Mouse (Mus musculus): ENCODE results near the gene Fyttd1. TPM values are rescaled to one million over a fixed set of nuclear protein-coding genes. Genes with fewer than 3 reads are reported as not detected.

The Fyttd1 gene
- polyA plus RNA-seq (2012; rRNA removed) = 4.1 and 6.4 TPM in 2 replicates

DNA sequence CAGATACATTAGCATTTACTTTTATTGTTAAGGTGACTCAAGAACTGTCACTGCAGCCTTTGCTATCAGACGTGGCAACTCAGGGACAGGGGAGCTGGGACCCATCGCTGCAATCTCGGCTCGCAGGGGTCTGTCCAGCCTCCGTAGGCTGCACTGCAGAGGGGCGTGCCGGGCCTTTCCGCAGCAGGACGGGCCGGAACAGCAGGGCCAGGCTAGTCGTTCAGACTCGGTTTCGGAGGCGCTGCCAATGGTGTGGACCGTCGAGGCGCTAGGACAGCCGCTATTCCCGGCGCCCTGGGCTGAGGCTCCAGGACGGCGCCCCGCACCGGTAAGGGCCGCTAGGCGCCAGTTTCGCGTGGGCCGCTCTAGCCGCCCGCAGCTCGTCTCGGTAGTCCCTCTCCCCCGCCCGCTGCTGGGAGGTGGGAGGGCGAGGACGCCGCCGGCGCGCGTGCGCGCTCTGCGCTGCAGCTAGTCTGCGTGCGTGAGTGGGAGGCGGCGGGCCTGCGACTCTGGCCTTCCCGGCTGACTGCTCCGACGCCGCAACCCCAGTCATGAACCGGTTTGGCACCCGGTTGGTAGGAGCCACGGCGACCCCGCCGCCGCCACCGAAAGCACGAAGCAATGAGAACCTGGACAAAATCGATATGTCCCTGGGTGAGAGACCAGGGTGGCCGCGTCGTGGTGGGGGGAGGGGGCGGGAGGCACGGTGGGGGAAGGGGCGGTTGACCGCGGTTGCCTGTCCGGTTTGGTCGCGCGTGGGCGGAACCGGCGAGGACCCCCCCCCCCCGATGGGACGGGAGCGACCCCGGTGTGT is at the start of gene Fyttd1, which contains the start of gene Rubcn:
Gene Fyttd1, plus strand, starts transcription at position 158 of the 814 bp plus-strand sequence.
Gene Rubcn, minus strand, starts transcription at position 424 of the 814 bp plus-strand sequence.

DNA sequence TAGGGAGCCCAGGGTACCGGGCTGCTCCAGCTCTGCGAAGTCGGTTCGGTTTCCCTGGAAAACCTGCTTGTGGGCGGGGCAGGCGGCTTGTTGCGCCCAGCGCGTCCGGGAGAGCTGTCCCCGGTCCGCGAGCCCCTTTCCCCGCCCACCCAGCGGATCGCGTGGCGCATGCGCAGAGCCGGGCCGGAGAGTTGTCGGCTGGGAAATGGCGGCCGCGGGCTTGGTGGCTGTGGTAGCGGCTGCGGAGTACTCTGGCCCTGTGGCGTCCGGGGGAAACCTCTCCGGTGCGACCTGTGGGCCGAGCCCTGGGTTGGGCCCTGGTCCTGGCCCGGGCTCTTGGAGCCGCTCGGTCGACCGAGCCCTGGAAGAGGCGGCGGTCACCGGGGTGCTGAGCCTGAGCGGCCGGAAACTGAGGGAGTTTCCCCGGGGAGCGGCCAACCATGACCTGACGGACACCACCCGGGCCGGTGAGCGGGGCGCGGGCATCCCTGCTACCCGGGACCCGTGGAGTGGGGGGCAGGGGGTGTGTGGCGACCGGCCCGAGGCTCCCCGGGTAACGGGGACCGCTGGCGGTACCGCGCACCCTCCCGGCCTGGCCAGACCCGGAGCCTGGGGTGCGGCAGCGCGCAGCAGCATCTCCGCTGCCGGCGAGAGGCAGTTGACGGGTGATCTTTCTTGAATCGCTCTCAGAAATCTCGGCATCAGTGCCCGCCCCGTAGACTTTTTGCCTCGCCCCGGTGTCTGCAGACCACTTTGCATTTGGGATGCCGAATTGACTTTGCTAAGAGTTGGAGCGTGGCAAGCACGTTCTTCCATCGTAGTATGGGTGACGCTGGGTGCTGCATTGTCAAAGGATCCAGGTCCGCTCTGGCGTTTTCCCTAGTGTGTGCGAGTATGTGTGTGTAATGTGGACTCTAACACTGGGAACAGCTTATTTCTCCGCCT is 36.9 kb downstream of the Fyttd1 start, which contains the start of gene Lrch3:
Gene Lrch3, plus strand, starts transcription at position 164 of the 945 bp plus-strand sequence.

Other genes with a start within 250 kb of the Fyttd1 start
- gene Tnk2, start 233.6 kb upstream of the Fyttd1 start, polyA plus RNA-seq (2012; rRNA removed) = 145 and 152 TPM in 2 replicates
- gene Muc4, start 141.6 kb upstream of the Fyttd1 start, polyA plus RNA-seq (2012; rRNA removed) = 6.9 and 7.8 TPM in 2 replicates
- 3.3 and 4.6 TPM in 2 replicates for gene Muc20, start 80.1 kb upstream of the Fyttd1 start, polyA plus RNA-seq (2012; rRNA removed)
- gene Smbd1, start 67.0 kb upstream of the Fyttd1 start, polyA plus RNA-seq (2012; rRNA removed) = not detected in 2 replicates
- gene Rubcn, start 266 bp downstream of the Fyttd1 start, polyA plus RNA-seq (2012; rRNA removed) = 41.4 and 43.9 TPM in 2 replicates
- 19.9 and 23.6 TPM in 2 replicates for gene Lrch3, start 36.6 kb downstream of the Fyttd1 start, polyA plus RNA-seq (2012; rRNA removed)
- 0.98 and 1.2 TPM in 2 replicates for gene Iqcg, start 178.7 kb downstream of the Fyttd1 start, polyA plus RNA-seq (2012; rRNA removed)
- 120 and 167 TPM in 2 replicates for gene Rpl35a, start 179.0 kb downstream of the Fyttd1 start, polyA plus RNA-seq (2012; rRNA removed)
- 6.8 and 8.8 TPM in 2 replicates for gene Lmln, start 185.0 kb downstream of the Fyttd1 start, polyA plus RNA-seq (2012; rRNA removed)

Data from ovary, adult 2 months (tissue).